Mouse (Mus musculus): ENCODE measurements around the gene Tmem132a. TPM values are rescaled to one million over a fixed set of nuclear protein-coding genes. Genes with fewer than 3 reads are reported as not detected.

The Tmem132a gene
- polyA plus RNA-seq, 1 experiment: 4.9 TPM

DNA sequence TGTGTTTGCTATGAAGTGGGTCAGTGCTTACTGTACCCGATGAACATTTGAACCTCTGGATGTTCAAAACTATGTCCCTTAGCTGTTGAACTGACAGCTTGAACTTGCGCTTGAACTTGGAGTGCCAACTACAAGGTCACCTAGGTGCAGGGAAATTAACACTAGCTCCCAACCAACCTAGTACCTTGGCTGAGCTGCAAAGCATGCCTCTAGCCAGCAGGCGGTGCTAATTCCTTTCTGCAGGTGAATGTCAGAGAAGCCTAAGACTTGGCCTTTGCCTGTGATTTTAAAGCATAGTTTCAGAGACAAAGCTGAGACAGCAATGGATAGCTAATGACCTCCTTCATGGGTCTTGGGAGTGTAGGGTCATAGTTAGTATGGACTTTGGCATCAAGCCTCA lies 38.2 kb upstream of the Tmem132a start:
- H3K4me3 ChIP-seq (ENCODE audit: extremely low read depth, insufficient read depth, insufficient read length): no peak overlapping the region
- DNase-seq (ENCODE audit: low read depth in 1 of 2, low spot score in 2 of 2): peak; percentile 9 to 53
- H3K36me3 ChIP-seq (ENCODE audit: control insufficient read depth, insufficient read depth, low read length): peaks cover 15% of the 10 kb centered on the region
- H3K4me1 ChIP-seq (ENCODE audit: control insufficient read depth, insufficient read depth, insufficient read length): no peaks in the 10 kb centered on the region
- TF ChIP-seq POLR2A (IDR thresholded peaks at IDR 0.05; ENCODE audit: low read depth, low read length) (no peak), CTCF (IDR thresholded peaks at IDR 0.05; ENCODE audit: extremely low read depth, insufficient read depth, insufficient read length, insufficient replicate concordance) (peak; percentile 64; the same call in 1 of the 2 replicates)
- H3K27ac ChIP-seq (ENCODE audit: insufficient read depth, low read length): no peak overlapping the region
- 55% methylated on average over 3 of the region's 3 CpGs for WGBS
- H3K27me3 ChIP-seq (ENCODE audit: control insufficient read depth, insufficient read depth, low read length): no peaks in the 10 kb centered on the region

DNA sequence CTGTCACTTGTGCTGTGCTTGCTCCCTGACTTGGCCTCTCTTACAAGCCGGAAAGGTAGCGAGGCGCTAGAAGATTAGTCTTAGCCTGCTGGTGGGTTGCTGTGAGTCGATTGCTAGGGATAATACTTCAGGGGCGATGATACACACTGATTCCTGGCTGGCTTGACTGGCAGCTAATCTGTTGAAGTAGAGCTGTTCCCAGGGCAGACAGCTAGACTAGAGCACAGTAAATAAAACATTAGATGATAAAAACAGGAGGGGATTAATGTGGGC lies 35.9 kb upstream of the Tmem132a start:
- Histone ChIP-seq H3K36me3 (ENCODE audit: control insufficient read depth, insufficient read depth, low read length) (peaks cover 29% of the 10 kb centered on the region), H3K27me3 (ENCODE audit: control insufficient read depth, insufficient read depth, low read length) (no peaks in the 10 kb centered on the region), H3K27ac (ENCODE audit: insufficient read depth, low read length) (peak overlapping the region; percentile 23; the same call in 1 of the 2 replicates), H3K4me1 (ENCODE audit: control insufficient read depth, insufficient read depth, insufficient read length) (no peaks in the 10 kb centered on the region), H3K4me3 (ENCODE audit: extremely low read depth, insufficient read depth, insufficient read length) (no peak overlapping the region)
- WGBS: 86% methylated on average over 5 of the region's 5 CpGs
- TF ChIP-seq POLR2A (IDR thresholded peaks at IDR 0.05; ENCODE audit: low read depth, low read length): no peak
- no peak for TF ChIP-seq CTCF (IDR thresholded peaks at IDR 0.05; ENCODE audit: extremely low read depth, insufficient read depth, insufficient read length, insufficient replicate concordance)
- no peak for DNase-seq (ENCODE audit: low read depth in 1 of 2, low spot score in 2 of 2)

DNA sequence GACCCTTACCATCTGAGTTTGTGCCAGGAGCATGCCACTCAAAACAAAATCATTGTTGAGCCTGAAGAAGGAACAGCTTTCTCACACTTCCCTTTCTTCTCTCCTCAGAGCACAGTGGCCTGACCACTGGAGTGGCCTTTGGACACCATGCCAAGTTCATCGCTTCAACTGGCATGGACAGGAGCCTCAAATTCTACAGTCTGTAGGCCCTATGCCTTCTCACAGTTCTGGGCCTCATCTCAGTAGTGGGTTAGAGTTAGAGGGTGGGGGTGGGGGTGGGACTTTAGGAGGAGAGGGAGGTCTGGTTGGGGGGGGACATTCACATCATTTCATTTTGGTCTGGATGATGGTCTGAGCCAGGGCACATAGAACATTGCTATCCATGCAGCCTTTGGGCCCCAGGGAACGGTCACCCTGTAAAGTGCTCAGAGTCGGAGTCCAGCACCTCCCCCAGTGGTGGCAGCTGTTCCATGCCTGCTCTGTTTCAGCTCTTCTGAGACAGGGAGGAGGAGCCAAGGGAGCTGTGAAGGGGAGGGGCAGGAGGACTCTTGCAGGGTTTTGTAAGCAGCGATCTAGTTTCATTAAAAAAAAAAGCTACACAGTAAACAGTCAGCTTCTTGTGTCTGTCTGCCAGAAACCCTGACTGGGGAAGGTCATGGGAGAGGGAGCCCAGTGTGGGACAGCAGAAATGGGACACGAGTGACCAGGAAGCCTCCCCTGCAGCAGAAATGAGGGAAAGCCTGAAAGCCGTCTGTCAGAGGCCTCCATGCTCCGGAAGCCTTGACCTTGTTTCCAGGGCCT lies 35.4 kb upstream of the Tmem132a start:
- 78% methylated on average over 7 of the region's 7 CpGs for WGBS
- H3K27me3 ChIP-seq (ENCODE audit: control insufficient read depth, insufficient read depth, low read length): no peaks in the 10 kb centered on the region
- H3K36me3 ChIP-seq (ENCODE audit: control insufficient read depth, insufficient read depth, low read length): peaks cover 35% of the 10 kb centered on the region
- TF ChIP-seq CTCF (IDR thresholded peaks at IDR 0.05; ENCODE audit: extremely low read depth, insufficient read depth, insufficient read length, insufficient replicate concordance) (no peak), POLR2A (IDR thresholded peaks at IDR 0.05; ENCODE audit: low read depth, low read length) (no peak)
- H3K4me1 ChIP-seq (ENCODE audit: control insufficient read depth, insufficient read depth, insufficient read length): no peaks in the 10 kb centered on the region
- peak overlapping the region; percentile 23; the same call in 1 of the 2 replicates for H3K27ac ChIP-seq (ENCODE audit: insufficient read depth, low read length)
- no peak overlapping the region for H3K4me3 ChIP-seq (ENCODE audit: extremely low read depth, insufficient read depth, insufficient read length)
- DNase-seq (ENCODE audit: low read depth in 1 of 2, low spot score in 2 of 2): no peak

DNA sequence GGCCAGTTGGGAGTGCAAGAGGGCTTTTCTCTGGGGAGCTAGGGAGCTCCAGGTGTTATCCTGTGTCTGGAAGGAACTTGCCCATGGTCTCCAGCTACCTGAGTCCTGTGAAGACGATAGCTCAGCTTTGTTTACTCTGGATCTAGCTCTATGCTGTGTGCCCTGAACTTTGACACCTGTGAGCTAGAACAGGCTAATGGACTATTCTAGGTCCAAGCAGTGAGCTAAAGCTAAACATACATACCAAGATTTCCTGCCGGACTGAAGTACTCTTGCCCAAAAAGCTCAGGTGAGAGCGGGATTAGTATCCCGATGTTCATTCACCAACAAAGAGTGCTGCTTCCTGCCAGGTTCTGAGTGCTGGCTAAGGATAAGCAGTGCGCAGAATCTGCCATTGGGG lies 34.8 kb upstream of the Tmem132a start:
- TF ChIP-seq CTCF (IDR thresholded peaks at IDR 0.05; ENCODE audit: extremely low read depth, insufficient read depth, insufficient read length, insufficient replicate concordance): no peak
- Histone ChIP-seq H3K4me1 (ENCODE audit: control insufficient read depth, insufficient read depth, insufficient read length) (no peaks in the 10 kb centered on the region), H3K27ac (ENCODE audit: insufficient read depth, low read length) (no peak overlapping the region), H3K36me3 (ENCODE audit: control insufficient read depth, insufficient read depth, low read length) (peaks cover 39% of the 10 kb centered on the region), H3K4me3 (ENCODE audit: extremely low read depth, insufficient read depth, insufficient read length) (no peak overlapping the region), H3K27me3 (ENCODE audit: control insufficient read depth, insufficient read depth, low read length) (no peaks in the 10 kb centered on the region)
- 93% methylated on average over 5 of the region's 5 CpGs for WGBS
- DNase-seq (ENCODE audit: low read depth in 1 of 2, low spot score in 2 of 2): no peak

DNA sequence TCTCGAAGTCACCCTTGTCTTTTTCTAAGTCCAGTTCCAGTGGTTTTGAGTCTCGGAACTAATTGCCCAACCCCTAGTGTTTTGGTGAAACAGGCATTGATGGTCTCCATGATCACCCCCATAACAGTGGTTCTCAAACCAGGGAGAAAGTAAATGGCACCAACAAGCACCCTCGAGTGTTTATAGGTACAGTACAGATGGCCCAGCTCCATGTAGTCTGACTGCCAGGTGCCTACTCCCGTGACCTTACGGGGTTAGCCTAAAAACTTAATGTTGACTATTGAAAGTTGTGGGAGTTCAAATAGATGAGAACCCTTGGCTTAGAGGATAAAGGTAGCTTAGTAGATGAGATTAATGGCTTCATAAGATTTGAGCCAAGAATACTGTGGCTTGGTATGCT lies 31.3 kb upstream of the Tmem132a start:
- 95% methylated on average over 5 of the region's 5 CpGs for WGBS
- DNase-seq (ENCODE audit: low read depth in 1 of 2, low spot score in 2 of 2): no peak
- no peak overlapping the region for H3K4me3 ChIP-seq (ENCODE audit: extremely low read depth, insufficient read depth, insufficient read length)
- no peak for TF ChIP-seq POLR2A (IDR thresholded peaks at IDR 0.05; ENCODE audit: low read depth, low read length)
- TF ChIP-seq CTCF (IDR thresholded peaks at IDR 0.05; ENCODE audit: extremely low read depth, insufficient read depth, insufficient read length, insufficient replicate concordance): no peak
- no peak overlapping the region for H3K27ac ChIP-seq (ENCODE audit: insufficient read depth, low read length)
- H3K27me3 ChIP-seq (ENCODE audit: control insufficient read depth, insufficient read depth, low read length): no peaks in the 10 kb centered on the region
- H3K36me3 ChIP-seq (ENCODE audit: control insufficient read depth, insufficient read depth, low read length): peaks cover 47% of the 10 kb centered on the region
- H3K4me1 ChIP-seq (ENCODE audit: control insufficient read depth, insufficient read depth, insufficient read length): no peaks in the 10 kb centered on the region

DNA sequence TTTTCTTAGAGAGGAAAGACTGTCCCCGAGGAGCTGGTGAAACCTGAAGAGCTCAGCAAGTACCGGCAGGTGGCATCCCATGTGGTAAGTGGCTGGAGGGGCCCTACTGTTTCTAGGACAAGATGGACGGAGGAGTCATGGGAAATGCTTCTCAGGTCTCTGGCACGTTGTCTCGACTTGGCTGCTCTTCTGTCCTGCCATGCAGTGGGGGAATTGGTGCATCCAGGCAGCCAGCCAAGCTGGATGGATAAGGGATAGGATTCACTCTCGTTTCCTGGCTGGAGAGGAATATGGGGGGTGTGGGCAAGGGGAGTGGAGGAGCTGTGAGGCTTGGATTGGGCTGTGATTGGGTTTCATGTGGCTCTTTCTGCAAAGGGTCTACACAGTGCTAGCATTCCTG lies 30.6 kb upstream of the Tmem132a start:
- no peak for DNase-seq (ENCODE audit: low read depth in 1 of 2, low spot score in 2 of 2)
- WGBS: 88% methylated on average over 6 of the region's 6 CpGs
- Histone ChIP-seq H3K27ac (ENCODE audit: insufficient read depth, low read length) (no peak overlapping the region), H3K4me1 (ENCODE audit: control insufficient read depth, insufficient read depth, insufficient read length) (peaks cover 3% of the 10 kb centered on the region), H3K27me3 (ENCODE audit: control insufficient read depth, insufficient read depth, low read length) (no peaks in the 10 kb centered on the region), H3K4me3 (ENCODE audit: extremely low read depth, insufficient read depth, insufficient read length) (no peak overlapping the region), H3K36me3 (ENCODE audit: control insufficient read depth, insufficient read depth, low read length) (peaks cover 45% of the 10 kb centered on the region)
- TF ChIP-seq POLR2A (IDR thresholded peaks at IDR 0.05; ENCODE audit: low read depth, low read length): no peak
- TF ChIP-seq CTCF (IDR thresholded peaks at IDR 0.05; ENCODE audit: extremely low read depth, insufficient read depth, insufficient read length, insufficient replicate concordance): no peak

DNA sequence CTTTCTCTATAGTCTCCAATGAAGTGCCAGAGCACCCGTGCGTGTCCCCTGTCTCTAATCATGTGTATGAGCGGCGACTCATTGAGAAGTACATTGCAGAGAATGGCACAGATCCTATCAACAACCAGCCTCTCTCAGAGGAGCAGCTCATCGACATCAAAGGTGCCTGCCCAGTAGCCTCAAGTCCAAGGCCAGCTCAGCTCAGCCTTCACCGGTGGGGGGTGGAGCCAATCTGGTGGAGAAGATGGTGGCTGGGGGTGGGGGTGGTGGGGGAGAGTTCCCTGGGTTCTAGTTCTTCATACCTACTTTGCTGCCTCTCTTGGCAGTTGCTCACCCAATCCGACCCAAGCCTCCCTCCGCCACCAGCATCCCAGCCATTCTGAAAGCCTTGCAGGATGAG lies 27.8 kb upstream of the Tmem132a start:
- H3K4me1 ChIP-seq (ENCODE audit: control insufficient read depth, insufficient read depth, insufficient read length): peaks cover 3% of the 10 kb centered on the region
- no peak for TF ChIP-seq POLR2A (IDR thresholded peaks at IDR 0.05; ENCODE audit: low read depth, low read length)
- no peak for TF ChIP-seq CTCF (IDR thresholded peaks at IDR 0.05; ENCODE audit: extremely low read depth, insufficient read depth, insufficient read length, insufficient replicate concordance)
- peaks cover 29% of the 10 kb centered on the region for H3K36me3 ChIP-seq (ENCODE audit: control insufficient read depth, insufficient read depth, low read length)
- H3K27ac ChIP-seq (ENCODE audit: insufficient read depth, low read length): no peak overlapping the region
- DNase-seq (ENCODE audit: low read depth in 1 of 2, low spot score in 2 of 2): no peak
- no peak overlapping the region for H3K4me3 ChIP-seq (ENCODE audit: extremely low read depth, insufficient read depth, insufficient read length)
- no peaks in the 10 kb centered on the region for H3K27me3 ChIP-seq (ENCODE audit: control insufficient read depth, insufficient read depth, low read length)
- WGBS: 85% methylated on average over 8 of the region's 8 CpGs
